Mouse (Mus musculus) Patski (cell line): Measurements from ENCODE around the gene Dclk1. TPM values are rescaled to one million over a fixed set of nuclear protein-coding genes. Genes with fewer than 3 reads are reported as not detected.

Source experiments
- ATAC-seq: fragments of 100-300 bp; one replicate; pipeline ENCODE4 v1.8.0; 2021
- CTCF ChIA-PET: fragments of 350-600 bp; sonication (Branson Sonifier 250); formaldehyde crosslinking; loops from one replicate; lab custom pipeline; 2022; ENCODE audit warnings: inconsistent platforms; lab: Charles Lee
- POLR2A ChIA-PET: fragments of 350-600 bp; sonication (Branson Sonifier 250); formaldehyde crosslinking; loops from one replicate; lab custom pipeline; 2022; ENCODE audit warnings: antibody characterized with exemption, inconsistent platforms; lab: Charles Lee
- DNase-seq: peaks from one replicate; pipeline ENCODE4 v3.0.0-alpha.2; 2011; ENCODE audit warnings: low read depth, low spot score
- H3K27me3 ChIP-seq: fragments of 371-371 bp; one replicate; pipeline ENCODE4 v1.5.1; 2021
- CTCF ChIP-seq: fragments of 100-300 bp; IDR thresholded peaks from one replicate; pipeline ENCODE4 v1.5.1; 2021
- in situ Hi-C: fragments of 300-500 bp; cut with MboI; formaldehyde crosslinking; loops from 3 replicates; pipeline ENCODE4 v1.11.1; 2018; ENCODE audit warnings: low pct_unique_long_range_greater_than_20kb, mixed read lengths
- polyA plus RNA-seq: library from polyadenylated mRNA; unstranded; gene quantifications from one replicate; pipeline ENCODE4 v1.2.3, GENCODE M21; 2021

The Dclk1 gene
- polyA plus RNA-seq, 1 experiment from 2014 or later = 16.7 TPM

DNA sequence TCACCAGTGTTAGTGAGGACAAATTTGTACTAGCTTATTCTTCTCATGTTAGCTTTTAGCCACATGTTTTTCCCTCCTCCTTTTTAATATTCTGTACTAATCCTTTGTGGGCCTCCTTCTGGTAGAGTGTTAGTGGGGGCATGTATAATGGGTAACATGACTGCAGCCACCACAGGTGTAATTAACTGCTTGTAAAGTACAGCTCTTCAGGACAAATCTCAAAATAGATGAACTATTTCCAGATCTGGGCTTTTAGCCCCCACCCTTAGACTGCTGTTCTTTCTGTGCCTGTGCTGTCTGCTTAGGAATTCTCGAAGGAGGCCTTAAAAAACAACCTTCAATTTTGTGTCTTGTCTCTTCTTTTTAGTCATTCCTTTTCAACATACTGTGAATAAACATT, 35.7 kb downstream of the Dclk1 start:
- no peaks in the 10 kb centered on the region for H3K27me3 ChIP-seq
- TF ChIP-seq CTCF = no peak
- DNase-seq (no peak), ATAC-seq (no peak)
- POLR2A ChIA-PET = interaction anchor here (0.7 to 1.0 kb wide), 2 partner anchors 13 to 19 kb away, joined by 3 read pairs; no protein-coding TSS in a partner anchor
- in situ Hi-C loops = no loop called here
- CTCF ChIA-PET = interaction anchor here (0.9 to 1.3 kb wide), 3 partner anchors 11 to 126 kb away, joined by 3 read pairs; no protein-coding TSS in a partner anchor

DNA sequence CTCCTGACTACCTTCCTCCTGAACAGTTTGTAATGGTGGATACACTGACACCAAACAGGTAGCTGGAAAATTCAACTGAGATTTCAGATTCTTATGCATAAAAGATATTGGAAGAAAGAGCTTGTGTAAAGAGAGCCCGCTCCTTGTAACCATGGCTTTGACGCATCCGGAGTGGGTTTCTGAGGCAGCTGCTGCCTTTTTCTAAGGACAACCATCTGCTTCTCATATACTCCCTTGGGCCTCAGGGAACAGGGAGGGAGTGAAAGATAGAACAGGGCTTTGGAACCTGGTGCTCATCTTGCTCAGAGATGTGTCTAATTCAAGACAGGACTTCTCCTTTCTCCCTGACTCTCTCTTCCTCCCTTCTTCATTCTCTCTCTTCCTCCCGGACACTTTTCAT, 37.8 kb downstream of the Dclk1 start:
- DNase-seq (no peak), ATAC-seq (no peak)
- ChIA-PET POLR2A (no interaction called here), CTCF (interaction anchor here (0.9 to 1.8 kb wide), 7 partner anchors 14 to 175 kb away, joined by 3 to 5 read pairs (median 4); no protein-coding TSS in a partner anchor)
- in situ Hi-C loops = no loop called here
- no peak for TF ChIP-seq CTCF
- H3K27me3 ChIP-seq = no peaks in the 10 kb centered on the region

DNA sequence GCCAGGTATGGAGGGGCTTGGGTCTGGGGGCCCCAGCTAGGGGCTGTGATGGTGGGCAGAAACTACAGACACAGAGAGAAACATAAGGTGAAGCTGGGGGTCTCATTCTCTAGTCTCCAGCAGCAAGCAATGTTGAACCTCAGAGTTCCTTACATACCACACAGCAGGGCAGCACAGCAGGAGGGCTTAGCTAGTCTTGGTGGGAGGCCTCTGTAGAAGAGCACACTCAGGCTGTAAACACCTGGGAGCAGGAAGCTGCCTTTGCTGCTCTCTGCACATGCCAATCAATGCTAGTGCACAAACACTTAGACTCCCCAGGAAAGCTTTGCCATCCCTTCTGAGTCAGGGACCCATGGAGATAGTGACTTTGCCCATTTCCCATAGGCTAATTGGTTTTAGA, 38.3 kb downstream of the Dclk1 start:
- in situ Hi-C loops = no loop called here
- TF ChIP-seq CTCF = no peak
- ATAC-seq = peak; percentile 64
- no peak for DNase-seq
- ChIA-PET POLR2A (no interaction called here), CTCF (interaction anchor here (0.7 to 1.8 kb wide), 7 partner anchors 13 to 176 kb away, joined by 3 to 5 read pairs (median 3); no protein-coding TSS in a partner anchor)
- H3K27me3 ChIP-seq = no peaks in the 10 kb centered on the region

DNA sequence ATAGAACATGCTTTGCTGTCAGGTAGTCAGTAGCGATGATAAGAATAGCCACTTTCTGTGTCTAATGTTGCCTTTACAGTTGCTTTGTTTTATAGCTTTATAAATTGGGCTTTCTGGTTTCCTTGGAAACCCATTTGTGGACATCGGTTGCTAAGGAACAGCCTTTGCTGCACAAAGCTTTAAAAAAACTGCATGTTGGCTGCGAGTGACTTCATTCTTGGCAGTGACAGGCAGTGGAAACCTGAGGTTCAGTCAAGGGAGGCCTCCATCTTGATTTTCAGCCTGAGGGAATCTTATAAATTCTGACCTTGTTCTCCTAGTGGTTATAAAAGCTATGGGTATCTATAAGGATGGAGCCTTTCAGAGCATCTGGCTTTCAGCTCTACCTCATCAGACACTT, 42.1 kb downstream of the Dclk1 start:
- ChIA-PET CTCF (interaction anchor here (0.8 to 1.7 kb wide), 4 partner anchors 9 to 131 kb away, joined by 3 to 5 read pairs (median 4); no protein-coding TSS in a partner anchor), POLR2A (no interaction called here)
- ATAC-seq = no peak
- DNase-seq = no peak
- in situ Hi-C loops = no loop called here
- no peak for TF ChIP-seq CTCF
- H3K27me3 ChIP-seq = no peaks in the 10 kb centered on the region

DNA sequence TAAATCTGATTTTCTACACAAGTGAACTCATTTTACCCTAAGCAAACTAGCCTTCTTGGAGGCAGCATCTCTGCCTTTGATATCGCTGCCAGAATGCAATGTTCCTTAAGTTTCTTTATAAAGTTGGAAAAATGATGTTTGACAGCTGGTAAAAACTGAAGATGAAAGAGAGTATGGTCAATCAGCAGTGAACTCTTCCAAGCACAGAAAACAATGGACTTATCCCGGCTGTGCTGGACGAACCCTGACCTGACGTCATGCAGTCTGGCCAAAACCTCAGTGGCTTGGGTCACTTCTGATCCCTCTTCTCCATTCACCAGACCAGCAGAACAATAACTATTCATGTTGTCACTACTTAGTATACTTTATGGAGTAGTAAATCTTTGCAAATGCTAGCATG, 46.6 kb downstream of the Dclk1 start:
- in situ Hi-C loops = no loop called here
- no peaks in the 10 kb centered on the region for H3K27me3 ChIP-seq
- no peak for ATAC-seq
- DNase-seq = no peak
- TF ChIP-seq CTCF = no peak
- ChIA-PET CTCF (no interaction called here), POLR2A (no interaction called here)

DNA sequence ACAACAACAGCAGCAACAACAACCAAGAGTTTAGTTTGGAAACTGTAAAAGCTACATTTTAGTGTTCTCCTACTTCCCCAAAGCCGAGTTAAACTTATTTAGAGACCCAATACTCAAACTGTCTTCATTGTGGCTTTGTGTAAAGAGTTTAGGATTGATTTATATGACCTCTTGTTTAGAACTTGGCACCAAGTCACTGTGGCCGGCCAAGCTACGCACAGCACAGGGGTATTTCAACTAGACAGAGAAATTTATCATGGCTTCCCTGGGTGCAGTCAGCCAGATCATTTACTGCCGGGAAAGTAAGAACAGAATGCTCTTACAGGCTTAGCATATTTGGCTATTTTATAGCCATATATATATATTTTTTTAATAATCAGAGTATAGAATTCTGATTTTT, 49.8 kb downstream of the Dclk1 start:
- no peaks in the 10 kb centered on the region for H3K27me3 ChIP-seq
- DNase-seq = peak; percentile 72
- POLR2A ChIA-PET = interaction anchor here (1.9 kb wide), 1 partner anchor 42 kb away, joined by 5 read pairs; no protein-coding TSS in a partner anchor
- in situ Hi-C loops = no loop called here
- TF ChIP-seq CTCF = no peak
- peak; percentile 65 for ATAC-seq
- CTCF ChIA-PET = interaction anchor here (1.3 to 1.5 kb wide), 3 partner anchors 17 to 139 kb away, joined by 3 to 5 read pairs (median 5); partner anchors contain the start of gene Dclk1

DNA sequence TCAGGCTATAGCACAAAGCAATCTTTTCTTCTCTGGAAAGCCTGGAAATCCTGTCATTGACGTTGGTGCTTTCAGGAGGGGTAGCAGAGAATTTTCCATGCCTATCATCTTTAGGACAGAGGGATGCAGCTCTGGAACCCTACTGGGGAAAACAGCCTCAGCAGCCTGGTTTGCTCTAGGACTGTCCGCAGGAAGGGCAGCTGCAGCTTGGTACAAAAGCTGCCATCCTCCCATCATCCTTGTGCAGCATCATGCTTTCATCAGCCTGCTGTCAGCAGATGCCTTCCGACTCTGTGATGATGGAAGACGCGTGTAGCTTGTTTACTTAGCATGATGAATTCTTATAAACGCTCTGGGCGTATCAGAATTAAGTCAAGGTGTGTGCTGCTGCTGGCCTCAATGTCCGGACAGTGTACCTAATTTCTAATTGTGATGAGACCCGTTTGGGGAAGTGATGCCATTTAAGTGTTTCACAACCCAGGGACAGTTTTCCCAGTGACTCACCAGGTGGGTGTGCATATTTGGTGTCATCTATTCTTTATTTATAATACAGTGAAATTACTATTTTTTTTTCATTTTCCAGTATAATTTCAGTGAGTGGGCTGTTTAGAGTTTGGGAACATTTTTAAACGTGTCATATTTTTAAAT, 50.7 kb downstream of the Dclk1 start:
- ChIA-PET CTCF (interaction anchor here (1.4 to 3.1 kb wide), 5 partner anchors 9 to 70 kb away, joined by 3 to 17 read pairs (median 4); no protein-coding TSS in a partner anchor), POLR2A (interaction anchor here (0.7 kb wide), 1 partner anchor 29 kb away, joined by 3 read pairs; no protein-coding TSS in a partner anchor)
- DNase-seq (no peak), ATAC-seq (no peak)
- TF ChIP-seq CTCF = no peak
- no peaks in the 10 kb centered on the region for H3K27me3 ChIP-seq
- in situ Hi-C loops = no loop called here

DNA sequence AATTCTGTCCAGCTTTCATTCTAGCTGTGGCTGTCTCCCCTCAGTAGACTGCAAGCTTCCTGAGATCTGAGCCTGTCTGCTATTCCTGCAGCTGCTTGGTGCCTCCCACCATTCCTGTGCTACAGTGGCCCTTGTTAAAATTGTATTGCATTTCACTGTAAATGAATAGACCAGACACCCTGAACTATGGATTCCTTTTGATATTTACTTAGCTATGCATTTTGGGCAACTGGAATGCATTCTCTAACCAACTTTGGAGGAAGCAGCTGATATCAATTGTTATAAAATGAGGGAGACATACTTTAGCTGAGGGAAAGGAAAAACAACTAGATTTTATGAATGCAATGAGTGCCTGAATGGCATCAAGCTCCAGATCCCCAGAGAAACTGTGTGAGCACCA, 63.5 kb downstream of the Dclk1 start:
- ChIA-PET CTCF (interaction anchor here (1.1 to 7.1 kb wide), 9 partner anchors 12 to 153 kb away, joined by 3 to 53 read pairs (median 5); no protein-coding TSS in a partner anchor), POLR2A (interaction anchor here (0.7 to 1.3 kb wide), 3 partner anchors 42 to 153 kb away, joined by 3 to 4 read pairs (median 3); no protein-coding TSS in a partner anchor)
- no peaks in the 10 kb centered on the region for H3K27me3 ChIP-seq
- ATAC-seq (peak; percentile 85), DNase-seq (peak; percentile 60)
- TF ChIP-seq CTCF = no peak
- in situ Hi-C loops = no loop called here

DNA sequence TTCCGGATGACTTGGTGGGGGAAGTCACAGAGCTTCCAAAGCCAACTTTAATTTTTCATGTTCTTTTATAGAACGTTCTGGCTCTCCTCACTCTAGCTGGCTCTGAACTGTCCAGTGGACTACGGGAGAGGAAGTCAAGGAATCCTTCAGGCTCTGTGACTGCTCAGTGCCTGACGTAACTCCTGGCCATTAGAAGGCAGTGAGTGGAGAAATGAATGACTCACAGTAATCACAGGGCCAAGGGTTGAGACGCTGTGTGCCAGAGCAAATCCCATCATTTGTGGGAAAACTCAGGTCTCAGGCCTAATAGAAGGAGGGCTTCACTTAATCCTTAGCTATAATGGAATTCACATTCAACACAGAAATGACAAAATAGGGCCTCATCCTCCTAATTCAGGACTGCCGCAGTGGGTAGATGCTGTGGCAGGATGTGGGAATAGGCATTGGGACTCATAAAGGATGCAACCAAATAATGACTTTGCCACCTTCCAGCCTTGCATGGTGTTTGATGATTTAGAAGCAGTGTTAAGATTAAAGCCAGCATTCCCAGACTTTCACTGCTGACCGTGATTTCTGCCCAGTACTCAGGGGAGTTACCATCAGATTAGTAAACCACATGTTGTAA, 65.5 kb downstream of the Dclk1 start:
- peak; percentile 96 for ATAC-seq
- H3K27me3 ChIP-seq = no peaks in the 10 kb centered on the region
- peak; percentile 85 for DNase-seq
- TF ChIP-seq CTCF = no peak
- POLR2A ChIA-PET = interaction anchor here (0.7 kb wide), 1 partner anchor 34 kb away, joined by 3 read pairs; no protein-coding TSS in a partner anchor
- in situ Hi-C loops = no loop called here
- CTCF ChIA-PET = interaction anchor here (0.8 to 7.1 kb wide), 7 partner anchors 9 to 46 kb away, joined by 3 to 53 read pairs (median 8); no protein-coding TSS in a partner anchor

DNA sequence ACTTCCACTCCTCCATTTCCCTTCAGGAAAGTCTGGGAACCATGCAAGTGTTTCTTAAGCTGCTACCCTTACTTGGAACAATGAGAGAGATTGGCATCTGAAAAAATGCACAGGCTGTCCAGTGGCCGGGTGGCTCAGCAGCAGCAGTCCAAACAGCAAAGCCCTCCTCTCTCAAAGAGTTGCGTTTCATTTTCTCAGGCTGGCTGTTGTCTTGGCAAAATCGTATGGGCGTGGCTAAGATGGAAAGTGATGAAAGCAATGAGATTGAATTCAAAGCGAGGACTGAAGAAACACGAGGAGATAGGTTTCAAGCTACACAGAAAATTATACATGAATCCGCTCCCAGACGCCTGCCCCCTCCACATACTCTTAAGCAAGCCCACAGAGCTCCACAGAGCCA, 67.8 kb downstream of the Dclk1 start:
- ChIA-PET CTCF (interaction anchor here (0.7 to 7.1 kb wide), 4 partner anchors 11 to 29 kb away, joined by 3 to 53 read pairs (median 6); no protein-coding TSS in a partner anchor), POLR2A (interaction anchor here (1.5 kb wide), 1 partner anchor 32 kb away, joined by 4 read pairs; no protein-coding TSS in a partner anchor)
- DNase-seq (no peak), ATAC-seq (no peak)
- H3K27me3 ChIP-seq = no peaks in the 10 kb centered on the region
- in situ Hi-C loops = no loop called here
- no peak for TF ChIP-seq CTCF
